Mouse (Mus musculus): Measurements from ENCODE around the gene Ms4a6c.
"Not testable (repeated sequence)": the region's sequence is repeated elsewhere in the genome, so short reads cannot be mapped to it uniquely, and the experiment has no call there.

The Ms4a6c gene

DNA sequence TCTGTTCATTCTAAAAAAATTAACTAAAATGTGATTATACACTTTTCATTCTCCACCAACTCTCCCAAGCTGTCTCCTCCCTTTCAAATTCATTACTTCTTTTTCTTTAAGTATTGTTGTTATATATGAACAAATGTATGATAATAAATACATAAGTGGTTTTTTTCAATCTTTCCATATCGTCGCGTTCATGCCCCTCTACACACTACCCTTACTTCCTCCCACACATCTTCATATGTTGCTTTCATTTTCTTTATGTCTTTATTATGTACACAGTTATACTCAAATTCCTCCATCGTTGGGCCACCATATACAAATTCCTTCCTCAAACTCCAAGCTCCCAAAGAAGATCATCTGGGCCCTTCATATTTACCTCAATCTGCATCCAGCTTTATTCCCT, 32.2 kb downstream of the Ms4a6c start:
- DNase-seq (ENCODE audit: low spot score), result no peak

DNA sequence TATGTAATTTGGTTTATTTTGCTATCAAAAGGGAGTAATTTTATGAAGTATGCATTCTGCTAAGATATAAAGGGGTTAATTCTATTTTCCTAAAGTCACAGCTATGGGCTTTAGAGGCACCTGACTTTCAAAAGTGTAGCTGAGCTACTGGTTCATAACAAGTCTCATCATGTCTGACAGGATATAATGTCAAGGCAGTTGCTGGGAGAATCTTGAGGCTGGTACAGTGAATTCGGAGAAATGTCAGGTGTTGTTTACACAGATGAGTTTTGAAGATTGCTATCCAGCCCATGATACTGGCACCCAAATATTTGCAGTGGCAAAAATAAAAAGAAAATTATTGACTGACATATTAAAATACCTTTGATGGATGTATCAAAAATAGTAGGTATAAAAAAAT, 35.7 kb downstream of the Ms4a6c start:
- no peak for DNase-seq (ENCODE audit: low spot score)

DNA sequence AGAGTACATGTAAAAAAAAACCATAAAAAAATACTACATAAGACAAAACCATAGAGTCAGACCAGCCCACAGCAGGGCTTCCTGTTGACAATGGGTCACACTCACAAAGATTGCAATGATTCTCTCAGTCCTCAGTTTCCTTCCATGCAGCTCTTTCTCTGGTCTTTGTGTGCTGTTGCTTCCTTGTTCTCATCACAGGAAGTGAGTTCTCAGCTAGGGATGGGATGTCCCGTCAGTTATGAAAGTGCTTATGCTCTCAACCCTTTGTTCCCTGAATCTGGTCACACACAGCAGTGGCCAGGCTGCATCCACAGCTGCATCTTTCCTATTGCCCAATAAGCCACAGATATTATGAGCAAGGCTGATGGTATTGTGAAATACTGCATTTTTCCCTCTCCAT, 44.3 kb downstream of the Ms4a6c start:
- no peak for DNase-seq (ENCODE audit: low spot score)

DNA sequence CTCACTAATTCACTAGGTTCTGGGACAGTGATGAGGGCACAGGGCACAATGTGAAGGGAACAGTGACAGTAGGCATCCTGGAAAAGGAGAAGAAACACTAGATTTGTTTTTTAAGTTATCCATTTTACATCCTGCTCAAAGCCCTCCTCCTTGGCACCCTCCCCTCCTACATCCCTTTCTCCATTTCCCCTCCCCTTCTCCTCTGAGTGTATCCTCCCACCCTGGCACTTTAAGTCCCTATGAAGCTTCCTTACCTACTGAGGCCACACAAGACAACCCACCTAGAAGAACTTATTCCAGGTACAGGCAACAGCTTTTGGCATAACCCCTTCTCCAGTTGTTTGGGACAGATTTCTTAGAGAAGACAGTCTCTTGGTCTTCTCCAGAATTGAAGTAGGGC, 47.1 kb downstream of the Ms4a6c start, which contains the start of gene Ms4a6b:
Ms4a6b (plus strand) TSS at position 267 of the 400 bp plus-strand sequence.
- no peak for DNase-seq (ENCODE audit: low spot score)

DNA sequence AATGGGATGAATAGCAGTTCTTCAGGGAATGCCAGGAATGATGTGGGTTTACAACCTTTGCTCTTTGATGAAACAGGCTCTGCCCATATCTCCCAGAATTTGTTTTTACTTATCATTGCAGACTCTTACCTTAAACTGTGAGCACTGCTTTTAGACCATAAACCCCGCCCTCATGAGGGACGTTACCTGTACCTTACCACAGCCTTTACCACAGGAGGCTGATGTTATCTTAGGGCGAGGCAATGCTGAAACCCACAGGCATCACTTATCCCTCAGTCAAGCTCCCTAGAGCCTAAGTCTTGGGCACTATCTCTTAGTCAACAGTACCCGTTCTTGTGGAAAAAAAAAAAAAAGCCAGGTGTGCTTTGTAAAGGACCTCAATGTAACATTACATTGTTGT, 47.7 kb downstream of the Ms4a6c start:
- no peak for DNase-seq (ENCODE audit: low spot score)

DNA sequence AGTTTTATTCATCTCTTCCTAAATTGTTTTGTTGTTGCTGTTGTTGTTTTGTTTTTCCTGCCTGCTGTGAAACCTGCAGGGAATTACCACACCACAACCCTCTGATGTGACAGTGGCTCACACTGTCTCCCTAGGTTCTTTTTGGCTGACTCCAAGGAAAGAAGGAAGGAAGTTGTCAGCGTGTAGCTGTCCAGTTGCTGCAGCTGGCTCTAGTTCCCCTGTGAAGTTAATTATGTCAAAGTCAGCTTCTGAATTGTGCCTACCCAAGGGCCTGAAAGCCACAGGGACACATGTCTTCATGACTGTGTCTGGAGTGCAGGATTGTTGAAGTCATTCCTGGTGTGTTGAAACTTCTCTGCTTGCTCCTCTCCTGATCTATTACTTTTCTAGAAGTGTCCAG, 48.2 kb downstream of the Ms4a6c start:
- DNase-seq (ENCODE audit: low spot score), result not testable (repeated sequence)

DNA sequence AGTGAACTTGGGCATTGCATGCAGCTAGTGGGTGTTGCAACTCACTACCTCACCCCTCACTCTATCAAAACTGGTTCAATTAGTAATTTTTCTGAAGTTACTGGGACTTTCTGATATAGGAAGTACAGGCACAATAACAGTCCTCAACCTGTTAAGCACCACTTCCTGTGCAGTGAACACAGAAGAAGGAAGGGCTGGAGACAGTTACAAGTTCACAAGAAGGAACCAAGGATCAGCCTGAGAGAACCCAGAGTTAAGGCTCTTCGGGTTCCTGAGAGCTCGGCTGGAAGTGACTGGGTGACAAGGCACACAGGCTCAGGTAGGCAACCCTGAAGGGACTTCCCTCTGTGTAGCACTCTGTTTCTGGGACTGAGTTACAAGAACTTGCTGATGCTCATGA, 49.2 kb downstream of the Ms4a6c start:
- not testable (repeated sequence) for DNase-seq (ENCODE audit: low spot score)

DNA sequence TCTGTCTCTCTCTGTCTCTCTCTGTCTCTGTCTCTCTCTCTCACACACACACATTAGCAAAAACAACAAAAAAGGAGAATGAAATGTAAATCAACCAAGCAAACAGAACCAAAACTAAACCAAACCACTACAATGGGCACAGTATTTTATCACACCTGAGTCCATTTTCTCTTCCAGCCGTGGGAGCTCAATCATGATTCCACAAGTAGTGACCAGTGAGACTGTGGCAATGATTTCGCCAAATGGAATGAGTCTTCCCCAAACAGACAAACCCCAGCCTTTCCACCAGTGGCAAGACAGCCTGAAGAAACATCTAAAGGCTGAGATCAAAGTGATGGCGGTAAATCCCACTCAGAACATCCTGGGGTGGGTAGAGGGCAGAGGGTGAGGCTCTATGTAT, 51.0 kb downstream of the Ms4a6c start:
- no peak for DNase-seq (ENCODE audit: low spot score)
